Mouse (Mus musculus): ENCODE results near the gene Dnajc6. TPM values are rescaled to one million over a fixed set of nuclear protein-coding genes. Genes with fewer than 3 reads are reported as not detected.

Dnajc6 gene
- polyA plus RNA-seq, 2 experiments: 0.82 to 0.98 TPM

DNA sequence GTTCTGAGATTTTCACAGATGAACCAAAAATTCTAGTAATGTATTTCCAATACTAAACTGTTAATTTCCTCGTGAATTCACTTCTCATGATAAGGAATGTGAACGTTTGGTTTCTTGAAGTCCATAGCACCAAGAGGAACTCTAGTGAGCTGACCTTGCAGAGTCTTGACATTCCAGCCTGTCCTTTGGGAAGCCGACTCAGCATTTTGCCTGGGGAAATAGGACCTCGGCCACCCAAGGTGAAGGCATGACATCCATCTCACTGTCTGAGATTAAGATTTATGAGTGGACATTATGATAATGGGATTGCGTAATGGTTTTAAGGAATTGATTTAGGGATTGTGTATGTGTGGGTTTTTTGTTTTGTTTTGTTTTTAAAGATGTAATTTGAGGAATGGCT lies 144.2 kb downstream of the Dnajc6 start:
- H3K36me3 ChIP-seq (ENCODE audit: control insufficient read depth, insufficient read depth, low read length): no peaks in the 10 kb centered on the region

DNA sequence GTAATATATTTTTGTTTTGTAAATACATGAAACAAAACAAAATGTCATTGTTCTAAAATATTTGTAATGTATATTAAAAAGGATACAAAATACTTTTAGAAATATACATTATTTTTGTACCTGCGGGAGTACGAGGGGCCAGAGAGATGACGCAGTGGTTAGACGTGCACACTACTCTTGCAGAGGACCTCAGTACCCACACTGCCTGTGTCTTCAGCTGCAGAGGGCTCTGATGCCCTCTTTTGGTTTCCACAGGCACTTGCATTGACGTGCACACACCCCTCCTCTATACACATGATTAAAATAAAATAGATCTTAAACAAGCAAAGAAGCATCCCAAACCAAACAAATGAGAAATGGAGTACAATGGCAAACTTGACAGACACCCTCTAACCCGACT lies 146.3 kb downstream of the Dnajc6 start:
- no peaks in the 10 kb centered on the region for H3K36me3 ChIP-seq (ENCODE audit: control insufficient read depth, insufficient read depth, low read length)
- DNase-seq (ENCODE audit: low spot score) (no peak), ATAC-seq (ENCODE audit: low FRiP score, low read depth) (no peak)
- H3K4me1 ChIP-seq (ENCODE audit: control insufficient read depth, insufficient read depth, low read length): no peaks in the 10 kb centered on the region
- H3K4me3 ChIP-seq (replicated peaks; ENCODE audit: low read length): no peak overlapping the region
- no peaks in the 10 kb centered on the region for H3K9me3 ChIP-seq (ENCODE audit: control insufficient read depth, low read length)
- no peak overlapping the region for H3K4me2 ChIP-seq (replicated peaks; ENCODE audit: low read depth, low read length, severe bottlenecking)
- no peak overlapping the region for H3K9ac ChIP-seq (ENCODE audit: low read depth, low read length, severe bottlenecking)
- WGBS: 82% methylated on average over 6 of the region's 6 CpGs
- no peak overlapping the region for H3K27ac ChIP-seq (replicated peaks; ENCODE audit: low read depth, low read length)
- no peak for TF ChIP-seq POLR2A (IDR thresholded peaks at IDR 0.05; ENCODE audit: borderline replicate concordance, extremely low read depth, insufficient read depth, insufficient read length)
- no peaks in the 10 kb centered on the region for H3K27me3 ChIP-seq (ENCODE audit: control insufficient read depth, insufficient read depth, low read length)

More for the DNA sequence above, 144.2 kb downstream of the Dnajc6 start:
- WGBS: 76% methylated on average over 5 of the region's 5 CpGs
- no peaks in the 10 kb centered on the region for H3K27me3 ChIP-seq (ENCODE audit: control insufficient read depth, insufficient read depth, low read length)
- ATAC-seq (ENCODE audit: low FRiP score, low read depth) (no peak), DNase-seq (ENCODE audit: low spot score) (no peak)
- H3K27ac ChIP-seq (replicated peaks; ENCODE audit: low read depth, low read length): no peak overlapping the region
- H3K4me3 ChIP-seq (replicated peaks; ENCODE audit: low read length): no peak overlapping the region
- H3K4me1 ChIP-seq (ENCODE audit: control insufficient read depth, insufficient read depth, low read length): no peaks in the 10 kb centered on the region
- no peaks in the 10 kb centered on the region for H3K9me3 ChIP-seq (ENCODE audit: control insufficient read depth, low read length)
- TF ChIP-seq POLR2A (IDR thresholded peaks at IDR 0.05; ENCODE audit: borderline replicate concordance, extremely low read depth, insufficient read depth, insufficient read length): no peak
- H3K9ac ChIP-seq (ENCODE audit: low read depth, low read length, severe bottlenecking): no peak overlapping the region
- no peak overlapping the region for H3K4me2 ChIP-seq (replicated peaks; ENCODE audit: low read depth, low read length, severe bottlenecking)

DNA sequence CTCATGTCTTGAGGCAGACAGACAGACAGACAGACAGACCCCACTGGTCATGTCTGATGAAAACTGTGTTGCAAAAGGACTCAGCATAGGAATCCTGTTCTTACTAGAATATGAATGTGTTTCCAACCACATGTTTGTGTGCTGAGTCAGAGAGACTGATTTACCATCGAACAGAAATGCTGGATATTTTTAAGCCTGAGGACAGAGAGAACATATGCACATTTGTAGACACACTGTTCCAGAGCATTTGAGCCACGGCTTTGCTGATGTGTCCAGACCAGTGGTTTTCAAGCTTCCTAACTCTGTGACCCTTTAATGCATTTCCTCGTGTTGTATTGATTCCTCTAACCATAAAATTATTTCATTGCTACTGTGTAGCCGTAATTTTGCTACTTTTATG lies 146.8 kb downstream of the Dnajc6 start:
- DNase-seq (ENCODE audit: low spot score): no peak
- Histone ChIP-seq H3K4me2 (replicated peaks; ENCODE audit: low read depth, low read length, severe bottlenecking) (no peak overlapping the region), H3K27me3 (ENCODE audit: control insufficient read depth, insufficient read depth, low read length) (no peaks in the 10 kb centered on the region), H3K4me3 (replicated peaks; ENCODE audit: low read length) (no peak overlapping the region), H3K36me3 (ENCODE audit: control insufficient read depth, insufficient read depth, low read length) (no peaks in the 10 kb centered on the region), H3K9me3 (ENCODE audit: control insufficient read depth, low read length) (no peaks in the 10 kb centered on the region), H3K9ac (ENCODE audit: low read depth, low read length, severe bottlenecking) (no peak overlapping the region), H3K4me1 (ENCODE audit: control insufficient read depth, insufficient read depth, low read length) (no peaks in the 10 kb centered on the region), H3K27ac (replicated peaks; ENCODE audit: low read depth, low read length) (no peak overlapping the region)
- 69% methylated on average over 4 of the region's 4 CpGs for WGBS
- no peak for ATAC-seq (ENCODE audit: low FRiP score, low read depth)
- no peak for TF ChIP-seq POLR2A (IDR thresholded peaks at IDR 0.05; ENCODE audit: borderline replicate concordance, extremely low read depth, insufficient read depth, insufficient read length)

DNA sequence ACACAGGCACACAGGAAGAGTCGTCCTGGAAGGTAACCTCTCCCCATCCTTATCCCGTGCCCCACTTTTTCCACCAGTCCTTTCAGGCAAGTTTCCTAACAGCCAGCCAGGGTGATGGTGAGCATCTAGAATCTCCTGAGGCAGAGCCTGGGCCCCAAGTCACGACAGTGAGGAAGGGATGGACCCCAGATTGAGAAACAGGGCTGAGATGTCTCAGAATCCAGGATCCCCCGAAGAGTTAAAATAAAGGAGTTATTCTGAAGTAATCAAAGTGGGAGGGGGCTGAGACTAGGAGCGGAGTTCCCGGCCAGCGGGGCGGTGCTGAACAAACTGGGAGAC lies 150.4 kb downstream of the Dnajc6 start:
- Histone ChIP-seq H3K9me3 (ENCODE audit: control insufficient read depth, low read length) (no peaks in the 10 kb centered on the region), H3K27me3 (ENCODE audit: control insufficient read depth, insufficient read depth, low read length) (no peaks in the 10 kb centered on the region), H3K9ac (ENCODE audit: low read depth, low read length, severe bottlenecking) (peak overlapping the region; percentile 53), H3K36me3 (ENCODE audit: control insufficient read depth, insufficient read depth, low read length) (no peaks in the 10 kb centered on the region), H3K4me3 (replicated peaks; ENCODE audit: low read length) (peak overlapping the region; percentile 92), H3K4me2 (replicated peaks; ENCODE audit: low read depth, low read length, severe bottlenecking) (peak overlapping the region; percentile 54), H3K27ac (replicated peaks; ENCODE audit: low read depth, low read length) (peak overlapping the region; percentile 77), H3K4me1 (ENCODE audit: control insufficient read depth, insufficient read depth, low read length) (peaks cover 5% of the 10 kb centered on the region; the same call in 1 of the 2 replicates)
- ATAC-seq (ENCODE audit: low FRiP score, low read depth) (peak; percentile 11; the same call in 1 of the 2 replicates), DNase-seq (ENCODE audit: low spot score) (no peak)
- no peak for TF ChIP-seq POLR2A (IDR thresholded peaks at IDR 0.05; ENCODE audit: borderline replicate concordance, extremely low read depth, insufficient read depth, insufficient read length)
- 2% methylated on average over 8 of the region's 8 CpGs for WGBS

DNA sequence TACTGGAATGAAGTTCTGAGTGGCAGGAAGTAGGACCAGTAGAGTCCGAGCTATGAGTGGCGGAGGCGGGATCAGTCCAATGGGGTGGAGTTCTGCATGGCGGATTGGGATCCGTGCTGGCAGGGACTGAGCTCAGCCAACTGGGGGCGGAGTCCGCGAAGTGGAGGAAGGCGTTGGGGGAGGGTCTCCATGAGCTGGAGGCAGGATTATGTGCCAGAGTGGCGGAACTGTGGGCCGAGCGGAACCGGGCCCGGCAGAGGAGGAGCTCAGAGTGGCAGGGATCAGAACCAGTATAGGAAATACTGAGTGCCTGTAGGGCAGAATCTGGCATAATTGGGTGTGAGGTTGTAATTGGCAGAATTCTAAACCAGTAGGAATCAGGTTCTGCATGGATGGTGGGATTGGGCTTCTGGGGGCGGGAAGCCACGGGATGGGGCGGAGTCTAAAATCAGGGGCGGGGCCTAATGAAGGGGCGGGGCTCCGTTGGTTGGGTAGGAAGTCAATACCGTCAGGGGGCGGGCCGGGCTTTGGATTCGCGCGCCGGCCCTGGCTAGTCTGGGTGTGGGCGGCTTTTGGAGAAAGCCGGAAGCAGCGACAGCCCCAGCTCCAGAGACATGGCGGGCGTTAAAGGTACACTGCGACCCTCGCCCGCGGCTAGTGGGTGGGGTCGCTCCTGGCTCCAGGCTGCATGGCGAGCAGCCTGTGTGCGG lies 150.9 kb downstream of the Dnajc6 start, which contains the start of gene Leprot:
Gene Leprot, plus strand, starts transcription at position 523 of the 710 bp plus-strand sequence.
- Histone ChIP-seq H3K4me1 (ENCODE audit: control insufficient read depth, insufficient read depth, low read length) (peaks cover 5% of the 10 kb centered on the region; the same call in 1 of the 2 replicates), H3K27me3 (ENCODE audit: control insufficient read depth, insufficient read depth, low read length) (no peaks in the 10 kb centered on the region), H3K9ac (ENCODE audit: low read depth, low read length, severe bottlenecking) (peak within 1 kb of the TSS; percentile 93), H3K36me3 (ENCODE audit: control insufficient read depth, insufficient read depth, low read length) (0 out of 2 replicates have a peak, but pooled peaks cover under 1% of the 10 kb centered on the region), H3K9me3 (ENCODE audit: control insufficient read depth, low read length) (no peaks in the 10 kb centered on the region), H3K4me2 (replicated peaks; ENCODE audit: low read depth, low read length, severe bottlenecking) (peak within 1 kb of the TSS; percentile 59), H3K4me3 (replicated peaks; ENCODE audit: low read length) (peak within 1 kb of the TSS; percentile 92), H3K27ac (replicated peaks; ENCODE audit: low read depth, low read length) (peak within 1 kb of the TSS; percentile 95)
- WGBS: 2% methylated on average over 38 of the region's 39 CpGs
- ATAC-seq (ENCODE audit: low FRiP score, low read depth) (peak; percentile 97), DNase-seq (ENCODE audit: low spot score) (peak; percentile 100)
- peak; percentile 88; the same call in 1 of the 2 replicates for TF ChIP-seq POLR2A (IDR thresholded peaks at IDR 0.05; ENCODE audit: borderline replicate concordance, extremely low read depth, insufficient read depth, insufficient read length)
